Mouse (Mus musculus): ENCODE results near the gene Krt2. TPM values are rescaled to one million over a fixed set of nuclear protein-coding genes. Genes with fewer than 3 reads are reported as not detected.
A peak's percentile ranks its signal among the peaks of the same experiment; 100 is the strongest.

Krt2 gene
- polyA plus RNA-seq, 1 experiment from 2014 or later, result not detected

- 60% methylated on average over 5 of the region's 5 CpGs for WGBS
- ATAC-seq, result no peak
- H3K9me3 ChIP-seq (replicated peaks), result no peaks in the 10 kb centered on the region
- no peak overlapping the region for H3K4me2 ChIP-seq
- H3K27ac ChIP-seq, result no peak overlapping the region
- H3K27me3 ChIP-seq, result peaks cover 5% of the 10 kb centered on the region; the same call in 1 of the 2 replicates
- no peak overlapping the region for H3K4me3 ChIP-seq
- H3K36me3 ChIP-seq (ENCODE audit: poor library complexity, severe bottlenecking), result no peaks in the 10 kb centered on the region
- H3K4me1 ChIP-seq, result peaks cover 4% of the 10 kb centered on the region; the same call in 1 of the 2 replicates
- H3K9ac ChIP-seq, result no peak overlapping the region
These were observed 16.9 kb upstream of the Krt2 start for GRCm38 (mm10) chr15:101834784-101835328.

- WGBS, result 55% methylated on average over 6 of the region's 6 CpGs
- H3K4me3 ChIP-seq, result no peak overlapping the region
- no peaks in the 10 kb centered on the region for H3K27me3 ChIP-seq
- ATAC-seq, result no peak
- H3K4me2 ChIP-seq, result no peak overlapping the region
- no peak overlapping the region for H3K9ac ChIP-seq
- no peaks in the 10 kb centered on the region for H3K9me3 ChIP-seq (replicated peaks)
- H3K4me1 ChIP-seq, result peaks cover 11% of the 10 kb centered on the region; the same call in 1 of the 2 replicates
- no peak overlapping the region for H3K27ac ChIP-seq
- no peaks in the 10 kb centered on the region for H3K36me3 ChIP-seq (ENCODE audit: poor library complexity, severe bottlenecking)
These were observed 15.2 kb upstream of the Krt2 start for GRCm38 (mm10) chr15:101833131-101833530.

GRCm38 (mm10) chr15:101829441-101829840, 11.5 kb upstream of the Krt2 start:
- no peak overlapping the region for H3K4me2 ChIP-seq
- 51% methylated on average over 5 of the region's 5 CpGs for WGBS
- no peaks in the 10 kb centered on the region for H3K9me3 ChIP-seq (replicated peaks)
- no peak overlapping the region for H3K9ac ChIP-seq
- no peaks in the 10 kb centered on the region for H3K36me3 ChIP-seq (ENCODE audit: poor library complexity, severe bottlenecking)
- H3K4me3 ChIP-seq, result no peak overlapping the region
- ATAC-seq, result no peak
- no peaks in the 10 kb centered on the region for H3K27me3 ChIP-seq
- H3K27ac ChIP-seq, result no peak overlapping the region
- peaks cover 11% of the 10 kb centered on the region; the same call in 1 of the 2 replicates for H3K4me1 ChIP-seq

GRCm38 (mm10) chr15:101821786-101822185, 3.8 kb upstream of the Krt2 start:
- WGBS, result 25% methylated on average over 3 of the region's 3 CpGs
- Histone ChIP-seq H3K4me2 (no peak overlapping the region), H3K4me1 (no peaks in the 10 kb centered on the region), H3K4me3 (no peak overlapping the region), H3K27me3 (no peaks in the 10 kb centered on the region), H3K36me3 (ENCODE audit: poor library complexity, severe bottlenecking) (no peaks in the 10 kb centered on the region), H3K27ac (no peak overlapping the region), H3K9me3 (replicated peaks) (no peaks in the 10 kb centered on the region), H3K9ac (no peak overlapping the region)
- no peak for ATAC-seq

- no peak overlapping the region for H3K4me3 ChIP-seq
- peak overlapping the region; percentile 51; the same call in 1 of the 2 replicates for H3K27ac ChIP-seq
- H3K36me3 ChIP-seq (ENCODE audit: poor library complexity, severe bottlenecking), result no peaks in the 10 kb centered on the region
- WGBS, result 75% methylated on average over 11 of the region's 11 CpGs
- H3K4me2 ChIP-seq, result no peak overlapping the region
- no peak overlapping the region for H3K9ac ChIP-seq
- no peaks in the 10 kb centered on the region; the same call in 1 of the 2 replicates for H3K9me3 ChIP-seq (replicated peaks)
- peaks cover 20% of the 10 kb centered on the region for H3K4me1 ChIP-seq
- no peaks in the 10 kb centered on the region for H3K27me3 ChIP-seq
- peak; percentile 68 for ATAC-seq
These were observed 14.7 kb downstream of the Krt2 start for GRCm38 (mm10) chr15:101803052-101803822.

- Histone ChIP-seq H3K9ac (no peak within 1 kb of the TSS), H3K36me3 (ENCODE audit: poor library complexity, severe bottlenecking) (no peaks in the 10 kb centered on the region), H3K4me1 (peaks cover 20% of the 10 kb centered on the region), H3K27ac (peak within 1 kb of the TSS; percentile 65), H3K27me3 (no peaks in the 10 kb centered on the region), H3K4me2 (no peak within 1 kb of the TSS), H3K9me3 (replicated peaks) (no peaks in the 10 kb centered on the region), H3K4me3 (no peak within 1 kb of the TSS)
- WGBS, result 64% methylated on average over 6 of the region's 6 CpGs
- ATAC-seq, result 0 out of 2 replicates have a peak, but pooled peaks have one; percentile 27
These were observed 15.6 kb downstream of the Krt2 start, which contains the start of gene Krt73 for GRCm38 (mm10) chr15:101802296-101802835. Gene Krt73 (minus strand): TSS chr15:101802346.

GRCm38 (mm10) chr15:101790867-101791266, 27.1 kb downstream of the Krt2 start:
- Histone ChIP-seq H3K4me2 (no peak overlapping the region), H3K9me3 (replicated peaks) (no peaks in the 10 kb centered on the region), H3K27ac (peak overlapping the region; percentile 75), H3K27me3 (no peaks in the 10 kb centered on the region), H3K9ac (no peak overlapping the region), H3K4me3 (no peak overlapping the region), H3K36me3 (ENCODE audit: poor library complexity, severe bottlenecking) (no peaks in the 10 kb centered on the region), H3K4me1 (peaks cover 17% of the 10 kb centered on the region)
- ATAC-seq, result peak; percentile 73
- 13% methylated on average over 3 of the region's 3 CpGs for WGBS

- no peak for ATAC-seq
- H3K36me3 ChIP-seq (ENCODE audit: poor library complexity, severe bottlenecking), result no peaks in the 10 kb centered on the region
- no peak within 1 kb of the TSS for H3K4me2 ChIP-seq
- no peak within 1 kb of the TSS for H3K27ac ChIP-seq
- WGBS, result 92% methylated on average over 18 of the region's 18 CpGs
- no peaks in the 10 kb centered on the region for H3K9me3 ChIP-seq (replicated peaks)
- H3K9ac ChIP-seq, result no peak within 1 kb of the TSS
- peaks cover 17% of the 10 kb centered on the region for H3K4me1 ChIP-seq
- no peaks in the 10 kb centered on the region for H3K27me3 ChIP-seq
- H3K4me3 ChIP-seq, result no peak within 1 kb of the TSS
These were observed 31.6 kb downstream of the Krt2 start, which contains the start of gene Krt72 for GRCm38 (mm10) chr15:101786360-101786759. Gene Krt72 (minus strand): TSS chr15:101786460.

GRCm38 (mm10) chr15:101773420-101773819, 44.5 kb downstream of the Krt2 start:
- H3K27ac ChIP-seq, result no peak overlapping the region
- no peaks in the 10 kb centered on the region for H3K9me3 ChIP-seq (replicated peaks)
- WGBS, result 83% methylated on average over 10 of the region's 10 CpGs
- H3K27me3 ChIP-seq, result no peaks in the 10 kb centered on the region
- H3K36me3 ChIP-seq (ENCODE audit: poor library complexity, severe bottlenecking), result no peaks in the 10 kb centered on the region
- no peak overlapping the region for H3K4me2 ChIP-seq
- ATAC-seq, result 0 out of 2 replicates have a peak, but pooled peaks have one; percentile 45
- H3K9ac ChIP-seq, result no peak overlapping the region
- no peak overlapping the region for H3K4me3 ChIP-seq
- no peaks in the 10 kb centered on the region; the same call in 1 of the 2 replicates for H3K4me1 ChIP-seq

GRCm38 (mm10) chr15:101772711-101773081, 45.3 kb downstream of the Krt2 start:
- WGBS, result 12% methylated on average over 5 of the region's 5 CpGs
- Histone ChIP-seq H3K27ac (no peak overlapping the region), H3K4me2 (no peak overlapping the region), H3K4me3 (no peak overlapping the region), H3K9me3 (replicated peaks) (no peaks in the 10 kb centered on the region), H3K9ac (no peak overlapping the region), H3K27me3 (no peaks in the 10 kb centered on the region), H3K36me3 (ENCODE audit: poor library complexity, severe bottlenecking) (no peaks in the 10 kb centered on the region), H3K4me1 (no peaks in the 10 kb centered on the region; the same call in 1 of the 2 replicates)
- ATAC-seq, result peak; percentile 82

- Histone ChIP-seq H3K4me3 (no peak overlapping the region), H3K36me3 (ENCODE audit: poor library complexity, severe bottlenecking) (no peaks in the 10 kb centered on the region), H3K27ac (no peak overlapping the region), H3K9ac (no peak overlapping the region), H3K4me1 (no peaks in the 10 kb centered on the region; the same call in 1 of the 2 replicates), H3K27me3 (no peaks in the 10 kb centered on the region), H3K4me2 (no peak overlapping the region), H3K9me3 (replicated peaks) (no peaks in the 10 kb centered on the region)
- no peak; the same call in 1 of the 2 replicates for ATAC-seq
- 62% methylated on average over 5 of the region's 5 CpGs for WGBS
These were observed 45.8 kb downstream of the Krt2 start for GRCm38 (mm10) chr15:101772080-101772710.

- H3K27ac ChIP-seq, result no peak overlapping the region
- 46% methylated on average over 8 of the region's 8 CpGs for WGBS
- H3K4me1 ChIP-seq, result no peaks in the 10 kb centered on the region; the same call in 1 of the 2 replicates
- no peaks in the 10 kb centered on the region for H3K27me3 ChIP-seq
- no peak for ATAC-seq
- H3K9ac ChIP-seq, result no peak overlapping the region
- H3K4me2 ChIP-seq, result no peak overlapping the region
- H3K9me3 ChIP-seq (replicated peaks), result no peaks in the 10 kb centered on the region
- H3K4me3 ChIP-seq, result no peak overlapping the region
- H3K36me3 ChIP-seq (ENCODE audit: poor library complexity, severe bottlenecking), result no peaks in the 10 kb centered on the region
These were observed 47.7 kb downstream of the Krt2 start for GRCm38 (mm10) chr15:101770226-101770625.
